Mouse (Mus musculus): ENCODE data around the gene Fam50a. TPM values are rescaled to one million over a fixed set of nuclear protein-coding genes. Genes with fewer than 3 reads are reported as not detected.

Fam50a gene
- polyA plus RNA-seq (2016; fragmentation: Nextera tagmentation; extraction: Ambion mirVana) = 64.1 and 68.6 TPM in 2 replicates

- WGBS = 16% methylated on average over 53 of the region's 59 CpGs
- Histone ChIP-seq H3K4me3 (replicated peaks) (peak within 1 kb of the TSS; percentile 61), H3K4me1 (peaks cover 8% of the 10 kb centered on the region), H3K4me2 (peak within 1 kb of the TSS; percentile 70), H3K9me3 (no peaks in the 10 kb centered on the region), H3K27me3 (no peaks in the 10 kb centered on the region), H3K36me3 (replicated peaks) (peaks cover 26% of the 10 kb centered on the region), H3K27ac (peak within 1 kb of the TSS; percentile 75), H3K9ac (peak within 1 kb of the TSS; percentile 72)
- peak; percentile 98 for ATAC-seq (ENCODE audit: low FRiP score)
These were observed at the start of gene Fam50a for GRCm38 (mm10) chrX:74312540-74313464. TSS of gene Fam50a (plus strand) at chrX:74313033.

- WGBS = 29% methylated on average over 3 of the region's 3 CpGs
- Histone ChIP-seq H3K36me3 (replicated peaks) (peaks cover 5% of the 10 kb centered on the region), H3K4me1 (peaks cover 5% of the 10 kb centered on the region; the same call in 1 of the 2 replicates), H3K27ac (peak overlapping the region; percentile 94), H3K4me2 (peak overlapping the region; percentile 50), H3K27me3 (no peaks in the 10 kb centered on the region), H3K9me3 (no peaks in the 10 kb centered on the region), H3K9ac (peak overlapping the region; percentile 44), H3K4me3 (replicated peaks) (peak overlapping the region; percentile 57)
- ATAC-seq (ENCODE audit: low FRiP score) = peak; percentile 45; the same call in 1 of the 2 replicates
These were observed 43.1 kb upstream of the Fam50a start for GRCm38 (mm10) chrX:74269736-74270061.

GRCm38 (mm10) chrX:74270062-74270901 is 42.6 kb upstream of the Fam50a start, which contains the start of gene Rpl10:
TSS of gene Rpl10 (plus strand) at chrX:74270812.
- WGBS = 19% methylated on average over 42 of the region's 42 CpGs

GRCm38 (mm10) chrX:74270902-74271551 is 41.8 kb upstream of the Fam50a start:
- H3K36me3 ChIP-seq (replicated peaks) = peaks cover 5% of the 10 kb centered on the region
- H3K4me3 ChIP-seq (replicated peaks) = peak overlapping the region; percentile 57
- no peaks in the 10 kb centered on the region for H3K9me3 ChIP-seq
- WGBS = 17% methylated on average over 27 of the region's 27 CpGs
- H3K4me1 ChIP-seq = peaks cover 5% of the 10 kb centered on the region; the same call in 1 of the 2 replicates
- peak overlapping the region; percentile 61 for H3K27ac ChIP-seq
- H3K9ac ChIP-seq = peak overlapping the region; percentile 73
- ATAC-seq (ENCODE audit: low FRiP score) = peak; percentile 0; the same call in 1 of the 2 replicates
- H3K27me3 ChIP-seq = no peaks in the 10 kb centered on the region
- peak overlapping the region; percentile 57 for H3K4me2 ChIP-seq

More at GRCm38 (mm10) chrX:74270062-74270901, 42.6 kb upstream of the Fam50a start, which contains the start of gene Rpl10:
- Histone ChIP-seq H3K4me3 (replicated peaks) (peak within 1 kb of the TSS; percentile 57), H3K4me2 (peak within 1 kb of the TSS; percentile 57), H3K27ac (peak within 1 kb of the TSS; percentile 94), H3K9ac (peak within 1 kb of the TSS; percentile 73), H3K9me3 (no peaks in the 10 kb centered on the region), H3K4me1 (peaks cover 5% of the 10 kb centered on the region; the same call in 1 of the 2 replicates), H3K36me3 (replicated peaks) (peaks cover 5% of the 10 kb centered on the region), H3K27me3 (no peaks in the 10 kb centered on the region)
- peak; percentile 96 for ATAC-seq (ENCODE audit: low FRiP score)

- Histone ChIP-seq H3K9ac (no peak overlapping the region), H3K27ac (no peak overlapping the region), H3K9me3 (no peaks in the 10 kb centered on the region), H3K4me1 (peaks cover 5% of the 10 kb centered on the region; the same call in 1 of the 2 replicates), H3K36me3 (replicated peaks) (peaks cover 5% of the 10 kb centered on the region), H3K4me3 (replicated peaks) (no peak overlapping the region), H3K27me3 (no peaks in the 10 kb centered on the region), H3K4me2 (no peak overlapping the region)
- 34% methylated on average over 10 of the region's 10 CpGs for WGBS
- no peak for ATAC-seq (ENCODE audit: low FRiP score)
These were observed 39.2 kb upstream of the Fam50a start for GRCm38 (mm10) chrX:74273422-74274322.

GRCm38 (mm10) chrX:74277916-74278315 is 34.9 kb upstream of the Fam50a start:
- ATAC-seq (ENCODE audit: low FRiP score) = no peak
- H3K4me3 ChIP-seq (replicated peaks) = no peak overlapping the region
- H3K36me3 ChIP-seq (replicated peaks) = no peaks in the 10 kb centered on the region
- peaks cover under 1% of the 10 kb centered on the region; the same call in 1 of the 2 replicates for H3K4me1 ChIP-seq
- no peaks in the 10 kb centered on the region for H3K27me3 ChIP-seq
- 77% methylated on average over 8 of the region's 8 CpGs for WGBS
- H3K9ac ChIP-seq = no peak overlapping the region
- H3K9me3 ChIP-seq = no peaks in the 10 kb centered on the region
- H3K4me2 ChIP-seq = no peak overlapping the region
- no peak overlapping the region for H3K27ac ChIP-seq

GRCm38 (mm10) chrX:74281041-74281731 is 31.6 kb upstream of the Fam50a start:
- Histone ChIP-seq H3K9ac (peak overlapping the region; percentile 67), H3K27me3 (no peaks in the 10 kb centered on the region), H3K4me2 (peak overlapping the region; percentile 68), H3K4me3 (replicated peaks) (peak overlapping the region; percentile 52), H3K27ac (no peak overlapping the region), H3K9me3 (no peaks in the 10 kb centered on the region), H3K4me1 (peaks cover 10% of the 10 kb centered on the region), H3K36me3 (replicated peaks) (no peaks in the 10 kb centered on the region)
- ATAC-seq (ENCODE audit: low FRiP score) = no peak
- 20% methylated on average over 14 of the region's 14 CpGs for WGBS

GRCm38 (mm10) chrX:74281732-74282394 is 31.0 kb upstream of the Fam50a start, which contains the start of the genes Taz and Dnase1l1:
TSS of gene Taz (plus strand) at chrX:74281912.
TSS of gene Dnase1l1 (minus strand) at chrX:74282337.
- Histone ChIP-seq H3K4me2 (peak within 1 kb of the TSS; percentile 68), H3K36me3 (replicated peaks) (no peaks in the 10 kb centered on the region), H3K27me3 (no peaks in the 10 kb centered on the region), H3K27ac (peak within 1 kb of the TSS; percentile 75), H3K4me3 (replicated peaks) (peak within 1 kb of the TSS; percentile 52), H3K9me3 (no peaks in the 10 kb centered on the region), H3K4me1 (peaks cover 10% of the 10 kb centered on the region), H3K9ac (peak within 1 kb of the TSS; percentile 67)
- ATAC-seq (ENCODE audit: low FRiP score) = peak; percentile 63
- 15% methylated on average over 16 of the region's 16 CpGs for WGBS

- H3K4me1 ChIP-seq = peaks cover 10% of the 10 kb centered on the region
- H3K9ac ChIP-seq = peak overlapping the region; percentile 67
- ATAC-seq (ENCODE audit: low FRiP score) = peak; percentile 86
- peak overlapping the region; percentile 75 for H3K27ac ChIP-seq
- H3K4me3 ChIP-seq (replicated peaks) = peak overlapping the region; percentile 52
- H3K36me3 ChIP-seq (replicated peaks) = no peaks in the 10 kb centered on the region
- 20% methylated on average over 39 of the region's 39 CpGs for WGBS
- peak overlapping the region; percentile 68 for H3K4me2 ChIP-seq
- H3K9me3 ChIP-seq = no peaks in the 10 kb centered on the region
- H3K27me3 ChIP-seq = no peaks in the 10 kb centered on the region
These were observed 30.3 kb upstream of the Fam50a start for GRCm38 (mm10) chrX:74282395-74283091.

- Histone ChIP-seq H3K9ac (peak overlapping the region; percentile 67), H3K27ac (peak overlapping the region; percentile 75), H3K4me3 (replicated peaks) (peak overlapping the region; percentile 52), H3K4me1 (peaks cover 10% of the 10 kb centered on the region), H3K4me2 (peak overlapping the region; percentile 68), H3K9me3 (no peaks in the 10 kb centered on the region), H3K36me3 (replicated peaks) (peaks cover 1% of the 10 kb centered on the region; the same call in 1 of the 2 replicates), H3K27me3 (no peaks in the 10 kb centered on the region)
- 37% methylated on average over 5 of the region's 5 CpGs for WGBS
- ATAC-seq (ENCODE audit: low FRiP score) = peak; percentile 39
These were observed 29.8 kb upstream of the Fam50a start for GRCm38 (mm10) chrX:74283092-74283437.
